Mouse (Mus musculus) hindbrain, embryonic 11.5 days (tissue): Measurements from ENCODE around the gene Plekhg3. TPM values are rescaled to one million over a fixed set of nuclear protein-coding genes. Genes with fewer than 3 reads are reported as not detected.

Source experiments
- ATAC-seq: fragments of 200-750 bp; cut with Nextera tagmentation; 2 replicates; pipeline ENCODE4 v1.8.0; 2017; ENCODE audit warnings: mild to moderate bottlenecking, moderate TSS enrichment, moderate library complexity; ENCODE audit not compliant: low FRiP score
- DNase-seq: peaks from one replicate; pipeline ENCODE4 v3.0.0-alpha.2; 2015; ENCODE audit warnings: low spot score
- H3K27ac ChIP-seq: fragments of 300-500 bp; sonication (generic); 2 replicates; pipeline ENCODE4 v1.5.1; 2014; ENCODE audit warnings: mild to moderate bottlenecking, low read depth, low read length
- H3K27me3 ChIP-seq: fragments of 300-500 bp; sonication (generic); 2 replicates; pipeline ENCODE4 v1.6.1; 2014; ENCODE audit warnings: mild to moderate bottlenecking, low read length, moderate library complexity, mixed read lengths; ENCODE audit not compliant: control insufficient read depth, insufficient read depth
- H3K36me3 ChIP-seq: fragments of 300-500 bp; sonication (generic); 2 replicates; pipeline ENCODE4 v1.6.1; 2014; ENCODE audit warnings: mild to moderate bottlenecking, low read length, moderate library complexity, mixed read lengths; ENCODE audit not compliant: control insufficient read depth, insufficient read depth
- H3K4me1 ChIP-seq: fragments of 300-500 bp; sonication (generic); replicated peaks from 2 replicates; pipeline ENCODE4 v1.6.1; 2014; ENCODE audit warnings: low read length, mixed read lengths; ENCODE audit not compliant: control insufficient read depth, insufficient read depth
- H3K4me2 ChIP-seq: fragments of 300-500 bp; sonication (generic); replicated peaks from 2 replicates; pipeline ENCODE4 v1.6.1; 2014; ENCODE audit warnings: mild to moderate bottlenecking, low read depth, low read length
- H3K4me3 ChIP-seq: fragments of 300-500 bp; sonication (generic); 2 replicates; pipeline ENCODE4 v1.5.1; 2014; ENCODE audit warnings: low read depth, low read length
- H3K9ac ChIP-seq: fragments of 300-500 bp; sonication (generic); 2 replicates; pipeline ENCODE4 v1.6.1; 2014; ENCODE audit warnings: low read depth, low read length
- H3K9me3 ChIP-seq: fragments of 300-500 bp; sonication (generic); 2 replicates; pipeline ENCODE4 v1.6.1; 2016; ENCODE audit warnings: low read length; ENCODE audit not compliant: control insufficient read depth
- WGBS: fragments of 180-500 bp; shearing (Covaris S2); extraction: QIAGEN DNeasy Blood & Tissue Kit; methylation state at CpG from one replicate; pipeline ENCODE4 v1.1.7; 2014; 5-methylcytosine and 5-hydroxymethylcytosine counted together
- polyA plus RNA-seq: library from polyadenylated mRNA; unstranded; fragments of >200 nt; fragmentation: Nextera tagmentation; extraction: Ambion mirVana; gene quantifications from 2 replicates; pipeline ENCODE4 v1.2.1, GENCODE M21; 2014

Gene Plekhg3
- polyA plus RNA-seq, 1 experiment from 2014 or later, result 2.1 TPM

- no peak overlapping the region for H3K27ac ChIP-seq
- no peaks in the 10 kb centered on the region for H3K9me3 ChIP-seq
- no peak overlapping the region for H3K9ac ChIP-seq
- no peak for DNase-seq
- H3K4me2 ChIP-seq, result no peak overlapping the region
- no peaks in the 10 kb centered on the region for H3K36me3 ChIP-seq
- no peaks in the 10 kb centered on the region for H3K27me3 ChIP-seq
- ATAC-seq, result no peak
- WGBS, result 94% methylated on average over 16 of the region's 16 CpGs
- H3K4me1 ChIP-seq, result no peaks in the 10 kb centered on the region
- H3K4me3 ChIP-seq, result no peak overlapping the region
Observed at GRCm38 (mm10) chr12:76577858-76578257, 47.2 kb downstream of the Plekhg3 start.

- no peak overlapping the region for H3K4me2 ChIP-seq
- H3K27ac ChIP-seq, result no peak overlapping the region
- no peaks in the 10 kb centered on the region for H3K4me1 ChIP-seq
- no peak for ATAC-seq
- no peaks in the 10 kb centered on the region for H3K36me3 ChIP-seq
- no peak overlapping the region for H3K9ac ChIP-seq
- WGBS, result 91% methylated on average over 2 of the region's 2 CpGs
- DNase-seq, result no peak
- H3K9me3 ChIP-seq, result no peaks in the 10 kb centered on the region
- no peak overlapping the region for H3K4me3 ChIP-seq
- no peaks in the 10 kb centered on the region for H3K27me3 ChIP-seq
Observed at GRCm38 (mm10) chr12:76578465-76578864, 47.8 kb downstream of the Plekhg3 start.

GRCm38 (mm10) chr12:76579806-76580205 is 49.1 kb downstream of the Plekhg3 start:
- no peaks in the 10 kb centered on the region for H3K36me3 ChIP-seq
- H3K27ac ChIP-seq, result no peak overlapping the region
- no peak for DNase-seq
- no peak for ATAC-seq
- no peaks in the 10 kb centered on the region for H3K9me3 ChIP-seq
- no peaks in the 10 kb centered on the region for H3K27me3 ChIP-seq
- 81% methylated on average over 1 of the region's 1 CpGs for WGBS
- H3K4me3 ChIP-seq, result no peak overlapping the region
- H3K4me1 ChIP-seq, result no peaks in the 10 kb centered on the region
- H3K9ac ChIP-seq, result no peak overlapping the region
- no peak overlapping the region for H3K4me2 ChIP-seq

- DNase-seq (no peak), ATAC-seq (no peak)
- H3K4me1 ChIP-seq, result no peaks in the 10 kb centered on the region
- H3K27me3 ChIP-seq, result no peaks in the 10 kb centered on the region
- 88% methylated on average over 3 of the region's 3 CpGs for WGBS
- H3K36me3 ChIP-seq, result no peaks in the 10 kb centered on the region
- H3K4me3 ChIP-seq, result no peak overlapping the region
- no peak overlapping the region for H3K4me2 ChIP-seq
- no peaks in the 10 kb centered on the region for H3K9me3 ChIP-seq
- H3K9ac ChIP-seq, result no peak overlapping the region
- no peak overlapping the region for H3K27ac ChIP-seq
Observed at GRCm38 (mm10) chr12:76582139-76582538, 51.4 kb downstream of the Plekhg3 start.

- Histone ChIP-seq H3K27ac (no peak overlapping the region), H3K9me3 (no peaks in the 10 kb centered on the region), H3K9ac (no peak overlapping the region), H3K36me3 (no peaks in the 10 kb centered on the region), H3K4me2 (no peak overlapping the region), H3K4me3 (no peak overlapping the region), H3K4me1 (no peaks in the 10 kb centered on the region), H3K27me3 (no peaks in the 10 kb centered on the region)
- ATAC-seq (no peak), DNase-seq (no peak)
- WGBS, result 43% methylated on average over 6 of the region's 6 CpGs
Observed at GRCm38 (mm10) chr12:76582841-76583240, 52.1 kb downstream of the Plekhg3 start.

GRCm38 (mm10) chr12:76583454-76583853 is 52.8 kb downstream of the Plekhg3 start:
- no peak for ATAC-seq
- no peaks in the 10 kb centered on the region for H3K9me3 ChIP-seq

GRCm38 (mm10) chr12:76585028-76585427 is 54.3 kb downstream of the Plekhg3 start:
- Histone ChIP-seq H3K27ac (no peak overlapping the region), H3K4me1 (no peaks in the 10 kb centered on the region), H3K36me3 (no peaks in the 10 kb centered on the region), H3K9me3 (no peaks in the 10 kb centered on the region), H3K9ac (no peak overlapping the region), H3K4me2 (no peak overlapping the region), H3K27me3 (no peaks in the 10 kb centered on the region), H3K4me3 (no peak overlapping the region)
- DNase-seq (no peak), ATAC-seq (no peak)

More at GRCm38 (mm10) chr12:76583454-76583853, 52.8 kb downstream of the Plekhg3 start:
- Histone ChIP-seq H3K27ac (no peak overlapping the region), H3K4me3 (no peak overlapping the region), H3K27me3 (no peaks in the 10 kb centered on the region), H3K36me3 (no peaks in the 10 kb centered on the region), H3K4me1 (no peaks in the 10 kb centered on the region), H3K9ac (no peak overlapping the region), H3K4me2 (no peak overlapping the region)
- no peak for DNase-seq
- 93% methylated on average over 7 of the region's 7 CpGs for WGBS

- Histone ChIP-seq H3K4me2 (no peak overlapping the region), H3K27ac (no peak overlapping the region), H3K36me3 (no peaks in the 10 kb centered on the region), H3K9me3 (no peaks in the 10 kb centered on the region), H3K9ac (no peak overlapping the region), H3K4me3 (no peak overlapping the region), H3K27me3 (no peaks in the 10 kb centered on the region), H3K4me1 (no peaks in the 10 kb centered on the region)
- no peak for DNase-seq
- WGBS, result 69% methylated on average over 11 of the region's 11 CpGs
- ATAC-seq, result no peak
Observed at GRCm38 (mm10) chr12:76587357-76587756, 56.7 kb downstream of the Plekhg3 start.

GRCm38 (mm10) chr12:76589531-76589930 is 58.8 kb downstream of the Plekhg3 start:
- no peak overlapping the region for H3K4me3 ChIP-seq
- no peaks in the 10 kb centered on the region for H3K4me1 ChIP-seq
- ATAC-seq, result no peak
- H3K9ac ChIP-seq, result no peak overlapping the region
- WGBS, result 77% methylated on average over 6 of the region's 6 CpGs
- no peak overlapping the region for H3K27ac ChIP-seq
- no peaks in the 10 kb centered on the region for H3K9me3 ChIP-seq
- no peak for DNase-seq
- no peaks in the 10 kb centered on the region for H3K27me3 ChIP-seq
- no peak overlapping the region for H3K4me2 ChIP-seq
- H3K36me3 ChIP-seq, result no peaks in the 10 kb centered on the region
